8 mouse cellular contexts compared by ENCODE assay signal in the genomic region with DNA sequence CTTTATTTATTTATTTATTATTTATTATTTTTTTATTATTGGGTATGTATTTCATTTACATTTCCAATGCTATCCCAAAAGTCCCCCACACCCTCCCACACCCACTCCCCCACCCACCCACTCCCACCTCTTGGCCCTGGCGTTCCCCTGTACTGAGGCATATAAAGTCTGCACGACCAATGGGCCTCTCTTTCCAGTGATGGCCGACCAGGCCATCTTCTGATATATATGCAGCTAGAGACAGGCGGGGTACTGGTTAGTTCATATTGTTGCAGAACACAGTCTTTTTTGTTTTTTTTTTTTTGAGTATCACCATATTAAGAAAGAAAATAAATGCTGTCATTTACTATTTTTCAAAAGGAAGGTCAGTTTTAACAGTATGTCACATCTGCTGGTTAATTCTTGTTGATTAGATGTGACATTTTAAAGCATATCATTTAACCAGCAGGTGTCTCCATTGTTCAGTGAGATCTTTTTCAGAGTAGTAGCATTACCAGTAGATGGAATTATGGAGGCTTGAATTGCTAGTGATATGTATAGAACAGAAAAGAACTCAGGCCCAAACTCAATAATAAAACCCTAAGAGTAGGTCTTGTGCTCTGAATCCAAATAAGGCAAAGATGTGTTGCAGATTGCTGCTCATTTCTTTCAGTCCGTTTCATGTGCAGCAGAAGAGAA. TPM values are rescaled to one million over a fixed set of nuclear protein-coding genes. Genes with fewer than 3 reads are reported as not detected.
DNase-seq lines count a peak whose midpoint lies in the region; ATAC-seq and TF ChIP-seq lines count a peak whose summit lies in the region.
"Not testable (repeated sequence)": the region's sequence is repeated elsewhere in the genome, so short reads cannot be mapped to it uniquely, and the experiment has no call there.

No protein-coding gene starts in this region.

- H3K9me3 ChIP-seq in forebrain, embryonic 12.5 days; liver, postnatal 0 days (ENCODE audit: low read length); midbrain, embryonic 14.5 days (ENCODE audit: control insufficient read depth, low read length): not testable (repeated sequence)

- not testable (repeated sequence) for H3K27me3 ChIP-seq in forebrain, embryonic 12.5 days; heart, adult 2 months (ENCODE audit: control insufficient read depth, insufficient read depth, low read length); liver, postnatal 0 days (ENCODE audit: insufficient read depth, low read length); midbrain, embryonic 14.5 days (ENCODE audit: control insufficient read depth, insufficient read depth, low read length)

- peak; percentile 48 for DNase-seq in A20 (ENCODE audit: low read depth, low spot score)
- DNase-seq in heart, adult 2 months; liver, postnatal 0 days: not testable (repeated sequence)
- DNase-seq in induced T-regulatory cell, adult 2 months (ENCODE audit: low read depth) = peak; percentile 35
- DNase-seq in midbrain, embryonic 14.5 days = peak; percentile 79
- DNase-seq in retina, postnatal 1 day = peak; percentile 47

- TF ChIP-seq POLR2A in heart, adult 2 months (IDR thresholded peaks at IDR 0.05; ENCODE audit: insufficient read depth, low read depth, low read length) = not testable (repeated sequence)

- not testable (repeated sequence) for H3K4me1 ChIP-seq in forebrain, embryonic 12.5 days; heart, adult 2 months (ENCODE audit: control insufficient read depth, insufficient read depth, low read length); liver, postnatal 0 days (ENCODE audit: insufficient read depth); midbrain, embryonic 14.5 days (ENCODE audit: control insufficient read depth, insufficient read depth, low read length)

- not testable (repeated sequence) for H3K27ac ChIP-seq in forebrain, embryonic 12.5 days; heart, adult 2 months; liver, postnatal 0 days (ENCODE audit: low read depth); midbrain, embryonic 14.5 days (replicated peaks; ENCODE audit: low read depth, low read length)

- peak; percentile 68 for TF ChIP-seq CTCF in heart, adult 2 months (IDR thresholded peaks at IDR 0.05)
- peak; percentile 55 for TF ChIP-seq CTCF in liver, postnatal 0 days (IDR thresholded peaks at IDR 0.05; ENCODE audit: low read depth)

- H3K9ac ChIP-seq in forebrain, embryonic 12.5 days; heart, adult 2 months (ENCODE audit: low read depth, low read length); liver, postnatal 0 days (replicated peaks); midbrain, embryonic 14.5 days (replicated peaks; ENCODE audit: low read length): not testable (repeated sequence)

- ATAC-seq in cerebellum, adult (ENCODE audit: insufficient number of reproducible peaks, low FRiP score, low TSS enrichment) = 0 out of 2 replicates have a peak, but pooled peaks have one; percentile 31
- peak; percentile 31; the same call in 1 of the 2 replicates for ATAC-seq in forebrain, embryonic 12.5 days (ENCODE audit: low FRiP score)
- not testable (repeated sequence) for ATAC-seq in liver, postnatal 0 days
- ATAC-seq in midbrain, embryonic 14.5 days (ENCODE audit: low FRiP score, low TSS enrichment) = peak; percentile 37; the same call in 1 of the 2 replicates

- intact Hi-C loops in heart, adult 2 months (cut with DNase I) = loop anchor here (2.0 kb wide), 1 partner anchor 257 kb away; no protein-coding TSS in a partner anchor

- H3K4me2 ChIP-seq in forebrain, embryonic 12.5 days; liver, postnatal 0 days (ENCODE audit: low read depth, low read length); midbrain, embryonic 14.5 days (ENCODE audit: low read length): not testable (repeated sequence)

- not testable (repeated sequence) for H3K36me3 ChIP-seq in forebrain, embryonic 12.5 days (replicated peaks); heart, adult 2 months (ENCODE audit: control insufficient read depth, insufficient read depth, low read length); liver, postnatal 0 days (replicated peaks; ENCODE audit: insufficient read depth, low read length); midbrain, embryonic 14.5 days (ENCODE audit: control insufficient read depth, insufficient read depth, low read length)

- H3K4me3 ChIP-seq in forebrain, embryonic 12.5 days (replicated peaks); heart, adult 2 months; liver, postnatal 0 days (ENCODE audit: low read depth, low read length); midbrain, embryonic 14.5 days (replicated peaks; ENCODE audit: low read depth, low read length): not testable (repeated sequence)

- not testable (repeated sequence) for H3K79me2 ChIP-seq in heart, adult 2 months (replicated peaks; ENCODE audit: control insufficient read depth, insufficient read depth, low read length)

- TF ChIP-seq EP300 in heart, adult 2 months (IDR thresholded peaks at IDR 0.05; ENCODE audit: insufficient read depth, low read depth, low read length); liver, postnatal 0 days (IDR thresholded peaks at IDR 0.05; ENCODE audit: low read depth): not testable (repeated sequence)

- WGBS in forebrain, embryonic 12.5 days = 64% methylated on average over 5 of the region's 5 CpGs
- WGBS in heart, adult 2 months = 76% methylated on average over 5 of the region's 5 CpGs
- 77% methylated on average over 4 of the region's 5 CpGs for WGBS in liver, postnatal 0 days (ENCODE audit: insufficient replicate concordance)
- 63% methylated on average over 4 of the region's 5 CpGs for WGBS in midbrain, embryonic 14.5 days

RNA-seq across cellular contexts. Expression of gene Dmtf1, which starts 7.9 kb away (rescaled TPM):
- 75.3 and 78.4 TPM in 2 replicates for polyA plus RNA-seq in forebrain, embryonic 12.5 days (2016; fragmentation: Nextera tagmentation; extraction: Ambion mirVana)
- total RNA-seq in heart, adult 2 months (2021) = 10 to 100 TPM; 10.5 to 13.6 TPM
- polyA plus RNA-seq in heart, adult 2 months (2012; rRNA removed) = 8.6 and 17.5 TPM in 2 replicates
- polyA plus RNA-seq in liver, postnatal 0 days (2015; fragmentation: Nextera tagmentation; extraction: Ambion mirVana) = 6.3 and 7.6 TPM in 2 replicates
- 48.8 and 72.8 TPM in 2 replicates for polyA plus RNA-seq in midbrain, embryonic 14.5 days (2014; fragmentation: Nextera tagmentation; extraction: Ambion mirVana)
